Mouse (Mus musculus): ENCODE results near the gene Ccdc177. TPM values are rescaled to one million over a fixed set of nuclear protein-coding genes. Genes with fewer than 3 reads are reported as not detected.
A peak's percentile ranks its signal among the peaks of the same experiment; 100 is the strongest.
"Not testable (repeated sequence)": the region's sequence is repeated elsewhere in the genome, so short reads cannot be mapped to it uniquely, and the experiment has no call there.

The Ccdc177 gene
- polyA plus RNA-seq, 1 experiment = 5.6 TPM

- no peak overlapping the region for H3K27ac ChIP-seq (ENCODE audit: insufficient read depth, low read length)
- no peak overlapping the region for H3K4me3 ChIP-seq (ENCODE audit: insufficient read depth, low read length)
- TF ChIP-seq CTCF (IDR thresholded peaks at IDR 0.05; ENCODE audit: extremely low read depth, insufficient read depth, low read length) (no peak), POLR2A (IDR thresholded peaks at IDR 0.05; ENCODE audit: extremely low read depth, insufficient read depth, low read length) (no peak)
- H3K4me1 ChIP-seq (ENCODE audit: control insufficient read depth, insufficient read depth, low read length) = peaks cover 14% of the 10 kb centered on the region
Measured at GRCm38 (mm10) chr12:80794522-80794921, 34.0 kb upstream of the Ccdc177 start.

- no peak for TF ChIP-seq CTCF (IDR thresholded peaks at IDR 0.05; ENCODE audit: extremely low read depth, insufficient read depth, low read length)
- TF ChIP-seq POLR2A (IDR thresholded peaks at IDR 0.05; ENCODE audit: extremely low read depth, insufficient read depth, low read length) = no peak
- no peak overlapping the region for H3K4me3 ChIP-seq (ENCODE audit: insufficient read depth, low read length)
- H3K27ac ChIP-seq (ENCODE audit: insufficient read depth, low read length) = no peak overlapping the region
- peaks cover 14% of the 10 kb centered on the region for H3K4me1 ChIP-seq (ENCODE audit: control insufficient read depth, insufficient read depth, low read length)
Measured at GRCm38 (mm10) chr12:80793535-80793934, 33.0 kb upstream of the Ccdc177 start.

GRCm38 (mm10) chr12:80792867-80793266, 32.4 kb upstream of the Ccdc177 start:
- Histone ChIP-seq H3K4me1 (ENCODE audit: control insufficient read depth, insufficient read depth, low read length) (peaks cover 11% of the 10 kb centered on the region), H3K27ac (ENCODE audit: insufficient read depth, low read length) (0 out of 2 replicates have a peak overlapping the region, but pooled peaks have one; percentile 81), H3K4me3 (ENCODE audit: insufficient read depth, low read length) (no peak overlapping the region)
- no peak for TF ChIP-seq POLR2A (IDR thresholded peaks at IDR 0.05; ENCODE audit: extremely low read depth, insufficient read depth, low read length)
- no peak for TF ChIP-seq CTCF (IDR thresholded peaks at IDR 0.05; ENCODE audit: extremely low read depth, insufficient read depth, low read length)

GRCm38 (mm10) chr12:80791571-80792444, 31.3 kb upstream of the Ccdc177 start:
- 0 out of 2 replicates have a peak overlapping the region, but pooled peaks have one; percentile 40 for H3K27ac ChIP-seq (ENCODE audit: insufficient read depth, low read length)

GRCm38 (mm10) chr12:80790700-80791570, 30.4 kb upstream of the Ccdc177 start:
- H3K4me1 ChIP-seq (ENCODE audit: control insufficient read depth, insufficient read depth, low read length) = peaks cover 11% of the 10 kb centered on the region
- peak overlapping the region; percentile 99 for H3K27ac ChIP-seq (ENCODE audit: insufficient read depth, low read length)
- TF ChIP-seq CTCF (IDR thresholded peaks at IDR 0.05; ENCODE audit: extremely low read depth, insufficient read depth, low read length) (no peak), POLR2A (IDR thresholded peaks at IDR 0.05; ENCODE audit: extremely low read depth, insufficient read depth, low read length) (no peak)
- H3K4me3 ChIP-seq (ENCODE audit: insufficient read depth, low read length) = peak overlapping the region; percentile 78

More at GRCm38 (mm10) chr12:80791571-80792444, 31.3 kb upstream of the Ccdc177 start:
- H3K4me3 ChIP-seq (ENCODE audit: insufficient read depth, low read length) = peak overlapping the region; percentile 78
- H3K4me1 ChIP-seq (ENCODE audit: control insufficient read depth, insufficient read depth, low read length) = peaks cover 11% of the 10 kb centered on the region
- TF ChIP-seq CTCF (IDR thresholded peaks at IDR 0.05; ENCODE audit: extremely low read depth, insufficient read depth, low read length) (0 out of 2 replicates have a peak, but pooled peaks have one; percentile 10), POLR2A (IDR thresholded peaks at IDR 0.05; ENCODE audit: extremely low read depth, insufficient read depth, low read length) (no peak)

- H3K4me1 ChIP-seq (ENCODE audit: control insufficient read depth, insufficient read depth, low read length) = peaks cover 7% of the 10 kb centered on the region; the same call in 1 of the 2 replicates
- peak within 1 kb of the TSS; percentile 99 for H3K27ac ChIP-seq (ENCODE audit: insufficient read depth, low read length)
- H3K4me3 ChIP-seq (ENCODE audit: insufficient read depth, low read length) = peak within 1 kb of the TSS; percentile 78
- TF ChIP-seq POLR2A (IDR thresholded peaks at IDR 0.05; ENCODE audit: extremely low read depth, insufficient read depth, low read length) = peak; percentile 87
- TF ChIP-seq CTCF (IDR thresholded peaks at IDR 0.05; ENCODE audit: extremely low read depth, insufficient read depth, low read length) = no peak
Measured at GRCm38 (mm10) chr12:80789849-80790694, 29.6 kb upstream of the Ccdc177 start, which contains the start of gene Susd6. TSS of gene Susd6 (plus strand) at chr12:80790510.

GRCm38 (mm10) chr12:80789276-80789675, 28.8 kb upstream of the Ccdc177 start:
- H3K4me3 ChIP-seq (ENCODE audit: insufficient read depth, low read length); H3K27ac ChIP-seq (ENCODE audit: insufficient read depth, low read length); H3K4me1 ChIP-seq (ENCODE audit: control insufficient read depth, insufficient read depth, low read length): not testable (repeated sequence)

GRCm38 (mm10) chr12:80788188-80788587, 27.7 kb upstream of the Ccdc177 start:
- H3K4me3 ChIP-seq (ENCODE audit: insufficient read depth, low read length) = no peak overlapping the region
- peaks cover 5% of the 10 kb centered on the region; the same call in 1 of the 2 replicates for H3K4me1 ChIP-seq (ENCODE audit: control insufficient read depth, insufficient read depth, low read length)
- no peak for TF ChIP-seq CTCF (IDR thresholded peaks at IDR 0.05; ENCODE audit: extremely low read depth, insufficient read depth, low read length)
- TF ChIP-seq POLR2A (IDR thresholded peaks at IDR 0.05; ENCODE audit: extremely low read depth, insufficient read depth, low read length) = no peak
- no peak overlapping the region for H3K27ac ChIP-seq (ENCODE audit: insufficient read depth, low read length)
